Mouse (Mus musculus) limb, embryonic 11.5 days (tissue): ENCODE results near the gene Dbp. TPM values are rescaled to one million over a fixed set of nuclear protein-coding genes. Genes with fewer than 3 reads are reported as not detected.

Experiments
- ATAC-seq: fragments of 200-750 bp; cut with Nextera tagmentation; 2 replicates; pipeline ENCODE4 v1.8.0; 2017; ENCODE audit warnings: low read depth; ENCODE audit not compliant: insufficient number of reproducible peaks, low FRiP score, low TSS enrichment
- DNase-seq: peaks from one replicate; pipeline ENCODE4 v3.0.0-alpha.2; 2015; ENCODE audit warnings: low spot score
- H3K27ac ChIP-seq: fragments of 300-500 bp; sonication (generic); replicated peaks from 2 replicates; pipeline ENCODE4 v1.5.1; 2014; ENCODE audit warnings: low read depth, mild to moderate bottlenecking, low read length
- H3K27me3 ChIP-seq: fragments of 300-500 bp; sonication (generic); 2 replicates; pipeline ENCODE4 v1.6.1; 2014; ENCODE audit warnings: mild to moderate bottlenecking, low read length, mixed read lengths; ENCODE audit not compliant: control insufficient read depth, insufficient read depth
- H3K36me3 ChIP-seq: fragments of 300-500 bp; sonication (generic); 2 replicates; pipeline ENCODE4 v1.6.1; 2014; ENCODE audit warnings: mild to moderate bottlenecking, low read length, moderate library complexity, mixed read lengths; ENCODE audit not compliant: control insufficient read depth, insufficient read depth
- H3K4me1 ChIP-seq: fragments of 300-500 bp; sonication (generic); 2 replicates; pipeline ENCODE4 v1.6.1; 2014; ENCODE audit warnings: low read length, mixed read lengths; ENCODE audit not compliant: control insufficient read depth, insufficient read depth
- H3K4me2 ChIP-seq: fragments of 300-500 bp; sonication (generic); 2 replicates; pipeline ENCODE4 v1.6.1; 2014; ENCODE audit warnings: low read depth, mild to moderate bottlenecking, moderate library complexity; ENCODE audit not compliant: severe bottlenecking
- H3K4me3 ChIP-seq: fragments of 300-500 bp; sonication (generic); 2 replicates; pipeline ENCODE4 v1.5.1; 2014; ENCODE audit warnings: low read depth, low read length
- H3K9ac ChIP-seq: fragments of 300-500 bp; sonication (generic); 2 replicates; pipeline ENCODE4 v1.6.1; 2014; ENCODE audit warnings: mild to moderate bottlenecking, low read length
- H3K9me3 ChIP-seq: fragments of 300-500 bp; sonication (generic); 2 replicates; pipeline ENCODE4 v1.6.1; 2016; ENCODE audit warnings: low read length; ENCODE audit not compliant: control insufficient read depth
- WGBS: fragments of 180-500 bp; shearing (Covaris S2); extraction: QIAGEN DNeasy Blood & Tissue Kit; methylation state at CpG from one replicate; pipeline ENCODE4 v1.1.7; 2014; 5-methylcytosine and 5-hydroxymethylcytosine counted together
- polyA plus RNA-seq: library from polyadenylated mRNA; unstranded; fragments of >200 nt; fragmentation: Nextera tagmentation; extraction: Ambion mirVana; gene quantifications from 2 replicates; pipeline ENCODE4 v1.2.1, GENCODE M21; 2014

Gene Dbp
- polyA plus RNA-seq, 1 experiment from 2014 or later = 4.9 TPM

- Histone ChIP-seq H3K4me1 (0 out of 2 replicates have a peak, but pooled peaks cover 6% of the 10 kb centered on the region), H3K4me2 (no peak overlapping the region), H3K36me3 (peaks cover 44% of the 10 kb centered on the region), H3K9ac (no peak overlapping the region), H3K27me3 (no peaks in the 10 kb centered on the region), H3K27ac (no peak overlapping the region), H3K4me3 (no peak overlapping the region), H3K9me3 (no peaks in the 10 kb centered on the region)
- DNase-seq (no peak), ATAC-seq (no peak)
- 83% methylated on average over 4 of the region's 4 CpGs for WGBS
Observed at GRCm38 (mm10) chr7:45723301-45723700, 18.4 kb downstream of the Dbp start.

DNA sequence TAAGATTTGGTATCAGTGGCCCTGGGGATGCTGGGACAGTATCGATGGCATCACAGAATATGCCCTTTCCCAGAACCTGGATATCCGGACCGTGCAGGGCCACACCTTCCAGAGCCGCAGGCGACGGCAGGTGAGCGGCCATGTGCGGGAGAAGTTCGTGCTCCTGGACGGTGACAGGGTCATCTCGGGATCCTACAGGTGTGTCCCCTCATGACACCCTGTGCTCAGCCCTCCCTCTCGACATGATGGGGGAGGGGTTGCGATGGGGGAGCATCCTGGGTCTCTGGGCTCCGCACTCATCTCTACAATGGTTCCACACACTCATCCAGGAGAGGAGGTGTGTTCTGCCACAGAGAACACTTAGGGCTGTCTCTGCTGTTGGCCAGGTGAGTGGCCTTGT is 18.9 kb downstream of the Dbp start:
- Histone ChIP-seq H3K4me3 (no peak overlapping the region), H3K27me3 (no peaks in the 10 kb centered on the region), H3K27ac (no peak overlapping the region), H3K9ac (no peak overlapping the region), H3K9me3 (no peaks in the 10 kb centered on the region), H3K36me3 (peaks cover 46% of the 10 kb centered on the region), H3K4me1 (0 out of 2 replicates have a peak, but pooled peaks cover 6% of the 10 kb centered on the region), H3K4me2 (no peak overlapping the region)
- ATAC-seq (no peak), DNase-seq (no peak)
- WGBS = 94% methylated on average over 14 of the region's 14 CpGs

DNA sequence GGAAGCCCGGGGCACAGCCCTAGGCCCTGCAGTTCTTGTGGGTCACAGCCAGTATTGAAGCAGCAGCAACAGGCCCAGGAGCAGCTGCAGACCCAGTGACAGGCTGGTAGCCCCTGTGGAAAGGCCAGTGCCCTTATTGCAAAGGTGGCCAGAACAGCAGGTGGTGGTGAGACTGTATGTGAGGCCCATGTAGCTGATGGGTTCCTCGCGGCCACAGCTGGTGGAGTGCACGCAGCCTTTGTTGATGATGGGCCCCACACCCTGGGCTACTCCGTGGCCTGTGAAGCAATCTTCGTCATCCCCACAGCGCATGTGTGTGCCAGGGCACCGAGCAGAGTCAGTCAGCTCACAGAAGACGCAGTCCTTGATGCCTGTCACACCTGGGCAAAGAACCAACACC is 20.3 kb downstream of the Dbp start:
- H3K9ac ChIP-seq = 0 out of 2 replicates have a peak overlapping the region, but pooled peaks have one; percentile 7
- no peak for DNase-seq
- no peak overlapping the region for H3K27ac ChIP-seq
- no peak for ATAC-seq
- WGBS = 91% methylated on average over 9 of the region's 9 CpGs
- H3K4me1 ChIP-seq = no peaks in the 10 kb centered on the region
- H3K9me3 ChIP-seq = no peaks in the 10 kb centered on the region
- H3K36me3 ChIP-seq = peaks cover 39% of the 10 kb centered on the region
- H3K4me3 ChIP-seq = 0 out of 2 replicates have a peak overlapping the region, but pooled peaks have one; percentile 5
- no peak overlapping the region for H3K4me2 ChIP-seq
- H3K27me3 ChIP-seq = no peaks in the 10 kb centered on the region

DNA sequence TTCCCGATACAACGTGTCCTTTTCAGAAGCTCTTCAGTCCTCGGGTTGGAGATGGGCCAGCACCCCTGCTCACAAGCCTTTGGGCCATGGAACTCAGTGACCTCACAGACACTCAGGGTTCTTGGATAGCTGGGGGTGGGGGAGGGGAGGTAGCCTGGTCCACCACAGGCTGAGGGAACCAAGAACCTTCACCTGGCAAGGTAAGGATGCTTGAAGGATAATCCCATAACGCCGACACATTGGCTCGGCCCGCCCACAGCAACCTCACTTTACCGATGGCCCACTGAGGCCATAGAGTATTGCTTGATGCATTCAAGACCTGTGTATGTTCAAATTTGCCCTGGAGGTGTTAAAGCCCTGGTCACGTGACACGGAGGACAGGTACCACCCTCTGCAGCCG is 20.8 kb downstream of the Dbp start, which contains the start of gene Spaca4:
Spaca4 (minus strand) TSS at position 101 of the 400 bp plus-strand sequence.
- Histone ChIP-seq H3K4me2 (no peak within 1 kb of the TSS), H3K27me3 (no peaks in the 10 kb centered on the region), H3K27ac (no peak within 1 kb of the TSS), H3K9ac (0 out of 2 replicates have a peak within 1 kb of the TSS, but pooled peaks have one; percentile 7), H3K4me3 (0 out of 2 replicates have a peak within 1 kb of the TSS, but pooled peaks have one; percentile 5), H3K36me3 (peaks cover 37% of the 10 kb centered on the region), H3K9me3 (no peaks in the 10 kb centered on the region), H3K4me1 (peaks cover 4% of the 10 kb centered on the region; the same call in 1 of the 2 replicates)
- ATAC-seq (no peak), DNase-seq (no peak)
- 90% methylated on average over 11 of the region's 11 CpGs for WGBS

DNA sequence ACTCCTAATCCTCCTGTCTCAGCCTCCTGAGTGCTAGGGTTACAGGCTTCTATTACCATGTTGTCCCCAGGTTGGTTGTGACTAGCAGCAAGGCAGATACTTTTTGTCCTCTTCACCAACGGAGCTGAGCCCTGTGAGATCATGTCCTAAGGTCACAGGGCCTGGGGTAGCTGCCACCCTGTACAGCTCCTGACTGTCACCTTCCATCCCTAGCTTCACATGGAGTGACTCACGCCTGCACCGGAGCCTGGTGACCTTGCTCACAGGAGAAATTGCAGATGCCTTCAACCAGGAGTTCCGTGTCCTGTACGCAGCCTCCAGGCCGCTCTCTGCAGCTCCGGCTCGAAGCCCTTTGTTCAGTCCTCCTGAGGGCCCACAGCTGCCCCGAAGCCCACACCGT is 21.5 kb downstream of the Dbp start:
- DNase-seq = no peak
- Histone ChIP-seq H3K36me3 (peaks cover 31% of the 10 kb centered on the region), H3K4me2 (no peak overlapping the region), H3K27ac (no peak overlapping the region), H3K27me3 (no peaks in the 10 kb centered on the region), H3K4me1 (peaks cover 8% of the 10 kb centered on the region; the same call in 1 of the 2 replicates), H3K4me3 (no peak overlapping the region), H3K9ac (no peak overlapping the region), H3K9me3 (no peaks in the 10 kb centered on the region)
- WGBS = 97% methylated on average over 10 of the region's 10 CpGs
- no peak for ATAC-seq

DNA sequence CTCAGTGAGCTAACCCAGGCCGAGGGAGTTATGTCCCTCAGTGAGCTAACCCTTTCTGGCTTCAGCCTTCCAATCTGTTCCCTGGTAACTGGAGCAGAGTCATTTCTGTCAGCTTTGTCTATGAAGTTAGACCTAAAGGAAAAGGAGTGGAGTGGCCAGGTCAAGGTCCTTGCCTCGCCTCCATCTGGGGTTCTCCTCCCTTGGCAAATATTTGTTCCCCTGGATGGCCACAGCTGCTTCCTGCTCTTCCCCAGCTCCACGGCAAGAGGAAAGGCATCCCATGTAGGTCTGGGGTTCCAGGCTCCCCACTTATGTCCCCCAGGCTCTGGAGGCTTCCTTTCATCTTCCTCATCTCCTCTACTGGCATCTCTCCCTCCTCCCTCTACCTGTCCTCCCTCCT is 22.7 kb downstream of the Dbp start:
- DNase-seq = no peak
- Histone ChIP-seq H3K27ac (no peak overlapping the region), H3K4me1 (peaks cover 8% of the 10 kb centered on the region; the same call in 1 of the 2 replicates), H3K4me3 (no peak overlapping the region), H3K9me3 (no peaks in the 10 kb centered on the region), H3K27me3 (0 out of 2 replicates have a peak, but pooled peaks cover 2% of the 10 kb centered on the region), H3K36me3 (peaks cover 29% of the 10 kb centered on the region; the same call in 1 of the 2 replicates), H3K4me2 (no peak overlapping the region), H3K9ac (no peak overlapping the region)
- WGBS = 81% methylated on average over 3 of the region's 3 CpGs
- ATAC-seq = no peak

DNA sequence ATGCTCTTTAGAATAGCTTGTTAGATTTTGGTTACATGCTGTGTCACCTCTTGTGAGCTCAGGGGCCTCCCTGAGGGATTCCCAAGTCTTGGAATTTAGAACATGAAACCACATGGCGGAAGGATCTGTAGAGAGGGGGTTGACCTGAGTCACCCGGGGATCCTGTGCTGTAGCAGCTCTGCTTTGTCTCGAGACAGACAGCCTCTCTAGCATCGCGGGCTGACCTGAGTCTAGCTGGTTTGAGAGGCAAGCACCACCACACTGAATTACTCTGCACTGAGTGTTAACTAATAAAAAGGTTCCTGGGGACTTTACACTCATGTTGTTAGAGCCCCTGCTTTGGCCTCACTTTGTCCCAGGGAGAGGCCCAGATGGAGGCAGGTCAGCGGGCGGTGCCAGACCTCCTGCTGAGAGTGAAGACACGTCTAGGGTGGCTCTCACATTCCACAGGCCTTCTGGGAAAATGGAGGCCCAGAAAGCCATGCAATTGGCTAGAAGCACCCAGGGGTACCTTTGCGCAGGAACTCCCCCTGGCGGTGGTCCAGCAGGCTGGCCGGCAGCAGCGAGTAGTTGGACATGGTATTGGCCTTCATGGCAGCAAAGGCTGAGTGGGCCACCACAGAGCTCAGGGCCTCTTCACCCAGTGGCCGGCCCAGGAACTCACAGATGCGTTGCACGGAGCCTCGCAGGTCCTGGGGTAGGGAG is 26.0 kb downstream of the Dbp start:
- Histone ChIP-seq H3K27ac (0 out of 2 replicates have a peak overlapping the region, but pooled peaks have one; percentile 56), H3K27me3 (0 out of 2 replicates have a peak, but pooled peaks cover 2% of the 10 kb centered on the region), H3K36me3 (0 out of 2 replicates have a peak, but pooled peaks cover 4% of the 10 kb centered on the region), H3K4me3 (no peak overlapping the region), H3K9me3 (no peaks in the 10 kb centered on the region), H3K4me2 (no peak overlapping the region; the same call in 1 of the 2 replicates), H3K4me1 (peaks cover 8% of the 10 kb centered on the region; the same call in 1 of the 2 replicates), H3K9ac (peak overlapping the region; percentile 22; the same call in 1 of the 2 replicates)
- no peak for ATAC-seq
- DNase-seq = peak; percentile 82
- 15% methylated on average over 16 of the region's 16 CpGs for WGBS

DNA sequence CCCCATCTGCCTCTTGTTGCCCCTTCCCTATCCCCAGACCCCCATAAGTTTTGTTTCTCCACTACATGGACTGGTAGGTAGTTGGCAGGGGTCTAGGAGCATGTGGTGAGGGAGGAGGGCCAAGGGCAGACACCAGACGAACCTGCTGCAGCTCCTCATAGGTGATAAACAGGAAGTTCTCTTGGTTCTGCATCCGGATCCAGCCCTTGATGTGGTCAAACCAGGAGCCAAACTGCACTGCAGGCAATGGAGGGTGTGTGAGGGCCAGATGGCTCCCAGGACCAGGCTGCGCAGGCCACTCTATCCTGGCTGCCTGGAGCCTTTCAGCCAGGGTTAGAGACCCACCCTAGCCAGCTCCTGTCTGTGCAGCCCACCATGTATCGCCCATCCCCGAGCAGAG is 28.6 kb downstream of the Dbp start:
- no peak overlapping the region for H3K4me2 ChIP-seq
- 0 out of 2 replicates have a peak, but pooled peaks cover 2% of the 10 kb centered on the region for H3K36me3 ChIP-seq
- no peak overlapping the region for H3K4me3 ChIP-seq
- DNase-seq = no peak
- H3K9me3 ChIP-seq = no peaks in the 10 kb centered on the region
- ATAC-seq = no peak
- 71% methylated on average over 5 of the region's 5 CpGs for WGBS
- H3K27ac ChIP-seq = no peak overlapping the region
- 0 out of 2 replicates have a peak, but pooled peaks cover 2% of the 10 kb centered on the region for H3K27me3 ChIP-seq
- H3K4me1 ChIP-seq = peaks cover 8% of the 10 kb centered on the region; the same call in 1 of the 2 replicates
- H3K9ac ChIP-seq = no peak overlapping the region
